Mouse (Mus musculus): Measurements from ENCODE around the gene Rpl36-ps4. TPM values are rescaled to one million over a fixed set of nuclear protein-coding genes. Genes with fewer than 3 reads are reported as not detected.
"Not testable (repeated sequence)": the region's sequence is repeated elsewhere in the genome, so short reads cannot be mapped to it uniquely, and the experiment has no call there.

Rpl36-ps4 gene
- polyA plus RNA-seq, 1 experiment from 2014 or later: not detected

DNA sequence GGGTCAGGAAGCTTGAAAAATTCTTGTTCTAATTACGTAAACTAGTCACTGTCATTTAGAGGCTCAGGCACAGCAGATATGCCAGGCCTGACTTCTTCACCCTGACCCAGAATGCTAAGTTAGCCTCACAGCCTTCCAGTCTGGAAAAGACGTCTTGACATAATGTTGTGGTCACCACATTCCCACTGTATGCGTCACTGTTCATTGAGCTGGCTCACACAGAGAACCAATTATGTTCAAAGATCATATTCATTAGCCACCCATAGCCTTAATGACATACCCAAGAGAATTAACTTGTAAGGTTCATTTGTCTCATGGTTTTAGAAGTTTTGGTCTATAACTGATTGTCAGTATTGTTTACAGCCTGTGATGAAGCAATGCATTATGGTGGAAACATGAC, 5.4 kb upstream of the Rpl36-ps4 start:
- Histone ChIP-seq H3K9me3 (replicated peaks; ENCODE audit: control insufficient read depth, low read length) (no peaks in the 10 kb centered on the region), H3K9ac (ENCODE audit: low read depth, low read length) (no peak overlapping the region), H3K27ac (ENCODE audit: low read depth, low read length) (no peak overlapping the region), H3K4me3 (ENCODE audit: low read depth, low read length) (no peak overlapping the region), H3K4me1 (ENCODE audit: control insufficient read depth, insufficient read depth, low read length) (no peaks in the 10 kb centered on the region), H3K4me2 (no peak overlapping the region), H3K27me3 (ENCODE audit: control insufficient read depth, insufficient read depth, low read length) (no peaks in the 10 kb centered on the region), H3K36me3 (ENCODE audit: control insufficient read depth, insufficient read depth, low read length) (no peaks in the 10 kb centered on the region)
- 85% methylated on average over 3 of the region's 3 CpGs for whole genome bisulfite sequencing (ENCODE audit: insufficient replicate concordance)
- no peak for ATAC-seq (replicated peaks; ENCODE audit: insufficient number of reproducible peaks, low FRiP score, low TSS enrichment)

DNA sequence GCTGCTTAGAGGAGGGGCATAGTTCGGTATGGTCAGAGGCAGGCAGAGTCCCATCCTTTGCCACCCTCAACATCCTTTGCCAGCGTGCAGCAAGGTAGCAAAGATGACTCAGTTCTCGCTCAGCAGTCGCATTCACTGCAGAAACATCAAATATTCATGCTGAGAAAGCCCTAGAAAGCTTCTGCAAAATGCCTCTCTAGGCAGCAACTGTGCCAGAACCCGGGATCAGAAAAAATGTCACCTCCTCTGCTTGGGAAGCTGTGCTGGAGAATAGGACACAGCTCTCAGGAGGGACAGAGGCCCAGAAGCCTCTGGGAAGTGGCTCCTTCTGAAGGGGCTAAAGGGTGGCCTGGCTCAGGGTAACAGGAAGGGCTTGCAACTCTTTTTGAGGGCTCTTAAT, 2.7 kb upstream of the Rpl36-ps4 start:
- 76% methylated on average over 5 of the region's 5 CpGs for WGBS (ENCODE audit: insufficient replicate concordance)

DNA sequence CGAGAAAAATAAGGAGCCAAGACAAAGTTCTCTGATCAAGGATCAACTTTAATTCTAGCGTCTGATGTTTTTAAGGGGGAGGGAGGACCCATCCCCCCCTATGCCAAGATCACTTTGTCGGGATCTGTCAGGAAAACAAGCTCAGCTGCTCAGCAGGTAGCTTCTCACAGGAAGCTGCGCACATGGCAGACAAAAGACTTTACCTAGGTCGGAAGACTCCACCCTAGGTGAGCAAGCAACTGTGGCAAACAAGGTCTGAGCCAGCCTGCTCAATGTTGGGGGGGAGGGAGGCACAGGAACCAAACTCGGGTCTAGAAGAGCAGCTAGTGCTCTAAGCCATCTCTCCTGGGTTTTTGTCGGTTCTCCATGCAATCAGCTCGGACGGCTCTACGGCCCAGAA, 13.5 kb downstream of the Rpl36-ps4 start:
- H3K4me2 ChIP-seq: no peak overlapping the region
- no peak overlapping the region for H3K9ac ChIP-seq (ENCODE audit: low read depth, low read length)
- H3K36me3 ChIP-seq (ENCODE audit: control insufficient read depth, insufficient read depth, low read length): no peaks in the 10 kb centered on the region
- WGBS (ENCODE audit: insufficient replicate concordance): 61% methylated on average over 10 of the region's 10 CpGs
- no peak overlapping the region for H3K4me3 ChIP-seq (ENCODE audit: low read depth, low read length)
- no peaks in the 10 kb centered on the region for H3K9me3 ChIP-seq (replicated peaks; ENCODE audit: control insufficient read depth, low read length)
- H3K27me3 ChIP-seq (ENCODE audit: control insufficient read depth, insufficient read depth, low read length): no peaks in the 10 kb centered on the region
- no peak for ATAC-seq (replicated peaks; ENCODE audit: insufficient number of reproducible peaks, low FRiP score, low TSS enrichment)
- no peak overlapping the region for H3K27ac ChIP-seq (ENCODE audit: low read depth, low read length)
- H3K4me1 ChIP-seq (ENCODE audit: control insufficient read depth, insufficient read depth, low read length): no peaks in the 10 kb centered on the region

More for the DNA sequence above, 2.7 kb upstream of the Rpl36-ps4 start:
- ATAC-seq (replicated peaks; ENCODE audit: insufficient number of reproducible peaks, low FRiP score, low TSS enrichment): no peak
- Histone ChIP-seq H3K36me3 (ENCODE audit: control insufficient read depth, insufficient read depth, low read length) (no peaks in the 10 kb centered on the region), H3K9me3 (replicated peaks; ENCODE audit: control insufficient read depth, low read length) (no peaks in the 10 kb centered on the region), H3K4me1 (ENCODE audit: control insufficient read depth, insufficient read depth, low read length) (peaks cover 3% of the 10 kb centered on the region; the same call in 1 of the 2 replicates), H3K9ac (ENCODE audit: low read depth, low read length) (no peak overlapping the region), H3K4me2 (no peak overlapping the region), H3K27me3 (ENCODE audit: control insufficient read depth, insufficient read depth, low read length) (no peaks in the 10 kb centered on the region), H3K27ac (ENCODE audit: low read depth, low read length) (no peak overlapping the region), H3K4me3 (ENCODE audit: low read depth, low read length) (no peak overlapping the region)

DNA sequence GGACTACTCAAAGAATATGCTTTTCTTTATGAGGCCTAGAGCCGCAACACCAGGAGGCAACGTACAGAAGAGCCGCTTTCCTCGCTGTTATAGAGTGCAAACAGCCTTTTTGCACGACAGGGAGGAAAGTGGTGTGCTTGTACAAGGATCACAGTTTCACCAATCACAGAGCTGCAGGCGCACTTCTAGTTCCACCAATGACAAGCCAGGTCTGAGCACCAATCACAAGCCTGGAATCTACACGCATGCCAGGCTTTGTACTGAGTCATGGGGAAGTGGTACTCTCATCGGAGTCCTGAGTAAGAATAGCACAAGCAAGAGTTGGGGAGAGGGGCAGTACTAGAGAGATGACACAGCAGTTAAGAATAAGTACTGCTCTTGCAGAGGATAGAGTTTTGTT, 14.0 kb downstream of the Rpl36-ps4 start:
- H3K4me1 ChIP-seq (ENCODE audit: control insufficient read depth, insufficient read depth, low read length): no peaks in the 10 kb centered on the region
- no peak overlapping the region for H3K27ac ChIP-seq (ENCODE audit: low read depth, low read length)
- H3K27me3 ChIP-seq (ENCODE audit: control insufficient read depth, insufficient read depth, low read length): no peaks in the 10 kb centered on the region
- no peaks in the 10 kb centered on the region for H3K9me3 ChIP-seq (replicated peaks; ENCODE audit: control insufficient read depth, low read length)
- H3K9ac ChIP-seq (ENCODE audit: low read depth, low read length): no peak overlapping the region
- no peak overlapping the region for H3K4me2 ChIP-seq
- H3K36me3 ChIP-seq (ENCODE audit: control insufficient read depth, insufficient read depth, low read length): no peaks in the 10 kb centered on the region
- no peak for ATAC-seq (replicated peaks; ENCODE audit: insufficient number of reproducible peaks, low FRiP score, low TSS enrichment)
- WGBS (ENCODE audit: insufficient replicate concordance): 77% methylated on average over 8 of the region's 8 CpGs
- H3K4me3 ChIP-seq (ENCODE audit: low read depth, low read length): no peak overlapping the region

DNA sequence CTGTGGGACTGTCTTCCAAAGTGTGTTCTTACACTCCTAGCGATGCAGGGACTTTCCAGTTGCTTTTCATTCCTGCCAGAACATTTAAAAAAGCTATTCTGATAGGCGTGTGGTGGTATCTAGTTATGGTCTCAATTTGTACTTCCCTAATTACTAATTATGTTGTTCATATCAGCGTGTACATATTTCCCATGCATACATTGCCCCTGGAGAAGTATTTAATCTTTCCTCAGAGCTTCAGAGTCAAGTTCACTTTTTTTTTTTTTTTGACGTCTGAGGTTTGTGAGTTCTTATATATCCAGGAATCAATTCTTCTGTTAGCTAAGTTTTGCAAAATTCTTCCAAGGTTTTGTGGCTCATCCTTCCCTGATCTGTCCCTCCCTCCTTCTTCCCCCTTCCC, 15.4 kb downstream of the Rpl36-ps4 start:
- Histone ChIP-seq H3K36me3 (ENCODE audit: control insufficient read depth, insufficient read depth, low read length) (no peaks in the 10 kb centered on the region), H3K27ac (ENCODE audit: low read depth, low read length) (no peak overlapping the region), H3K9me3 (replicated peaks; ENCODE audit: control insufficient read depth, low read length) (no peaks in the 10 kb centered on the region), H3K9ac (ENCODE audit: low read depth, low read length) (no peak overlapping the region), H3K4me2 (no peak overlapping the region), H3K4me1 (ENCODE audit: control insufficient read depth, insufficient read depth, low read length) (no peaks in the 10 kb centered on the region), H3K4me3 (ENCODE audit: low read depth, low read length) (no peak overlapping the region), H3K27me3 (ENCODE audit: control insufficient read depth, insufficient read depth, low read length) (no peaks in the 10 kb centered on the region)
- ATAC-seq (replicated peaks; ENCODE audit: insufficient number of reproducible peaks, low FRiP score, low TSS enrichment): no peak
- WGBS (ENCODE audit: insufficient replicate concordance): 79% methylated on average over 4 of the region's 4 CpGs

DNA sequence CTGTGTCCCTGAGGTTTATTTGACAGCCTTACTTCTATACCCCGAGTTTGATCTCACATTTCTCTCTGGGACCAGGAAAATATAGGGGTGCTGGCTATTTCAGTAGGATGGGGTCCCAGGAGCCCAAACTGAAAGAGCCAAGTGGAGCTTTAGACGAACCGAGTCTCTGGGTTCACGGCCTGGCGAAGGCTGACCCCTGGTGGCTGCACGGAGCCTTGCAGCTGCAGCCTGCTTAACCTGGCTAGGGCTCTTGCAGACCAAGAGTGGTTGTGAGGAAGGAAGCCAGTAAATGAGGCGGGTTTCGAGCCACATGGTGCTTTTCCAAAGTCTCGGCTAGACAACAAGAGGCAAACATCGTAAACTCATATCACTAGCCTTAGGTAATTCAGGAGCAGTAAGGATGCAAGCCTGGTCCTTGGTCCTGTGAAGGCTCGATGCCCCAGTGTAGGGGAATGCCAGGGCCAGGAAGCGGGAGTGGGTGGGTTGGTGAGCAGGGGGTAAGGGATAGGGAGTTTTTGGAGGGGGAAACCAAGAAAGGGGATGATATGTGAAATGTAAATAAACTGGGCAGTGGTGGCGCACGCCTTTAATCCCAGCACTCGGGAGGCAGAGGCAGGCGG, 28.3 kb downstream of the Rpl36-ps4 start:
- H3K9ac ChIP-seq (ENCODE audit: low read depth, low read length): no peak overlapping the region
- WGBS (ENCODE audit: insufficient replicate concordance): 42% methylated on average over 16 of the region's 16 CpGs
- no peaks in the 10 kb centered on the region for H3K9me3 ChIP-seq (replicated peaks; ENCODE audit: control insufficient read depth, low read length)
- no peak overlapping the region for H3K4me2 ChIP-seq
- ATAC-seq (replicated peaks; ENCODE audit: insufficient number of reproducible peaks, low FRiP score, low TSS enrichment): no peak
- no peaks in the 10 kb centered on the region for H3K36me3 ChIP-seq (ENCODE audit: control insufficient read depth, insufficient read depth, low read length)
- no peaks in the 10 kb centered on the region for H3K4me1 ChIP-seq (ENCODE audit: control insufficient read depth, insufficient read depth, low read length)
- H3K27ac ChIP-seq (ENCODE audit: low read depth, low read length): no peak overlapping the region
- no peaks in the 10 kb centered on the region for H3K27me3 ChIP-seq (ENCODE audit: control insufficient read depth, insufficient read depth, low read length)
- no peak overlapping the region for H3K4me3 ChIP-seq (ENCODE audit: low read depth, low read length)

DNA sequence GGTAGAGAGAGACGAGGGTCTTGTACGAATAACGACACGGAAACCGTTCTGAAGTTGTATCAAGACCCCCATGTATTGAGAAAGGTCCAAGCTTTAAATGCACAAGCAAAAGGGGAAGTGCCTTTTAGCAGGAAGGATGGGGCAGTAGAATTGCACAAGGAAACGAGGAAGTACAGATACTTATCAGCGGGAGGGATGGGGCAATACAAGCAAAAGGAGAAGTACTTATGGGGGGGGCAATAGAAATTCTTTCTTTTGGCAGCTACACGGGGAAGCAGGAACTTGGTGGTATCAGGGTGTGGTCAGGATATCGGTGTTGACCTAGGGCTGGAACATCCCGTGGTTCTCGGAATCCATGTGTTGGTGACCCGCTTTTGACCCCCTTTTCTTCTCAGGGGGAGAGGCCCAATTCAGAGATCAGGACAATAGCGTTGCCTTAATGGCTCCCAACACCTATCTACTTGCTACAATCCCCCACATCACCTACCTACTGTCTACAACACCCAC, 33.9 kb downstream of the Rpl36-ps4 start:
- 82% methylated on average over 12 of the region's 13 CpGs for WGBS (ENCODE audit: insufficient replicate concordance)
- not testable (repeated sequence) for H3K27me3 ChIP-seq (ENCODE audit: control insufficient read depth, insufficient read depth, low read length)

DNA sequence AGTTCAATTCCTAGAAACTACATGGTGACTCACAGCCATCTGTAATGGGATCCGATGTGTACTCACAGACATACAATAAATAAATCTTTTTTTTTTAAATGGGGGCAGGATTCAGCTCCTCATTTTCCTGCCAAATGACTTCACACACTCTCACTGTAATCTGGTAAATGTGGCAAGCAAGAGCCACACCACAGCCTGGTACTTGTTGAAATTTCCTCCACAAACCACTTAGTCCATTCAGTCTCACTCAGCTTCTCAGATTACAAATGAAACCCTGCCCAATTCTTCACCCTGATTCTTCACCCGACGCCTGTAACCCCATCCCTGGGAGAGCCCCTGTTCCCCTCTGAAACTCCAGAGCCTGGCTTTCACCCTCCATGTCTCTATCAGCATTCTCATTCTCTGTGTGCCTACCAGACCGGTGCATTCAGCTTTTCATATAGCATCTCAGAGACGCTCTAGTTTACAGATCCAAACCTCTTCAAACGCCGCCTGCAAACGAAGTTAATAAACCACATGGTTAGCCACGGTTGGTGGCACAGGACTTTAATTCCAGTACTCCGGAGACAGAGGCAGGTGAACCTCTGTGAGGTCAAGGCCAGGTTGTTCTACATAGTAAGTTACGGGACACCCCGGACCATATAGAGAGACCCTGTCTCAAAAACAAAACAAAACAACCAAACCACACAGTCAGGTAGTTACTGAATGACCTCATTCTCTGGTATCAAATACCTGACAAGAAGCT, 36.5 kb downstream of the Rpl36-ps4 start:
- H3K9me3 ChIP-seq (replicated peaks; ENCODE audit: control insufficient read depth, low read length): no peaks in the 10 kb centered on the region
- no peaks in the 10 kb centered on the region for H3K36me3 ChIP-seq (ENCODE audit: control insufficient read depth, insufficient read depth, low read length)
- no peak overlapping the region for H3K4me3 ChIP-seq (ENCODE audit: low read depth, low read length)
- no peak for ATAC-seq (replicated peaks; ENCODE audit: insufficient number of reproducible peaks, low FRiP score, low TSS enrichment)
- 71% methylated on average over 12 of the region's 12 CpGs for WGBS (ENCODE audit: insufficient replicate concordance)
- H3K4me1 ChIP-seq (ENCODE audit: control insufficient read depth, insufficient read depth, low read length): no peaks in the 10 kb centered on the region
- H3K4me2 ChIP-seq: no peak overlapping the region
- H3K9ac ChIP-seq (ENCODE audit: low read depth, low read length): no peak overlapping the region
- H3K27ac ChIP-seq (ENCODE audit: low read depth, low read length): no peak overlapping the region
- H3K27me3 ChIP-seq (ENCODE audit: control insufficient read depth, insufficient read depth, low read length): no peaks in the 10 kb centered on the region

More for the DNA sequence above, 33.9 kb downstream of the Rpl36-ps4 start:
- H3K4me3 ChIP-seq (ENCODE audit: low read depth, low read length); ATAC-seq (replicated peaks; ENCODE audit: insufficient number of reproducible peaks, low FRiP score, low TSS enrichment); H3K36me3 ChIP-seq (ENCODE audit: control insufficient read depth, insufficient read depth, low read length); H3K9ac ChIP-seq (ENCODE audit: low read depth, low read length); H3K27ac ChIP-seq (ENCODE audit: low read depth, low read length); H3K4me1 ChIP-seq (ENCODE audit: control insufficient read depth, insufficient read depth, low read length); H3K4me2 ChIP-seq; H3K9me3 ChIP-seq (replicated peaks; ENCODE audit: control insufficient read depth, low read length): not testable (repeated sequence)

DNA sequence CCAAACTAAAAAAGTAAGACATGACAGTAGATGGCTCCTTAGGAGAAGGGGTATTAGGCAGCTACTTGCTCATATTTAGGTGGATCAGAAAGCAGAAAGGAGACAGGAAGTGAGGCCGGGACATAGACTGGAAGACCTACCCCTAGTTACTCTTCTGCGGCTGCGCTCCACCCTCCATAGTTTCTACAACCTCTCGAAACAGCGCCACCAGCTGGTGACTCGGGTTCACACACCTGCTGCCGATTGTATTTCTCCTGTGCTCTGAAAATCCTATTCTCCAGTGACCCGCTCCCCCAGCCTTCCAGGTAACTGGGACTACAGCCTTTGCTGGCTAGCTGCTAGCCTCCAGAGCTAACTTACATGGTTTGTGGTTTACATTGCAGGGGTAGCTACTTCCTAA, 37.5 kb downstream of the Rpl36-ps4 start:
- H3K27ac ChIP-seq (ENCODE audit: low read depth, low read length): no peak overlapping the region
- no peaks in the 10 kb centered on the region for H3K9me3 ChIP-seq (replicated peaks; ENCODE audit: control insufficient read depth, low read length)
- H3K4me2 ChIP-seq: no peak overlapping the region
- no peaks in the 10 kb centered on the region for H3K27me3 ChIP-seq (ENCODE audit: control insufficient read depth, insufficient read depth, low read length)
- H3K4me3 ChIP-seq (ENCODE audit: low read depth, low read length): no peak overlapping the region
- H3K9ac ChIP-seq (ENCODE audit: low read depth, low read length): no peak overlapping the region
- H3K4me1 ChIP-seq (ENCODE audit: control insufficient read depth, insufficient read depth, low read length): no peaks in the 10 kb centered on the region
- no peak for ATAC-seq (replicated peaks; ENCODE audit: insufficient number of reproducible peaks, low FRiP score, low TSS enrichment)
- H3K36me3 ChIP-seq (ENCODE audit: control insufficient read depth, insufficient read depth, low read length): no peaks in the 10 kb centered on the region
- WGBS (ENCODE audit: insufficient replicate concordance): 63% methylated on average over 8 of the region's 8 CpGs
